Mouse (Mus musculus) ovary, postnatal 14 days (tissue): ENCODE results near the gene Trim47.

Source experiments
- DNase-seq: peaks from one replicate; pipeline ENCODE4 v3.0.0; 2022; ENCODE audit warnings: low spot score

Gene Trim47

DNA sequence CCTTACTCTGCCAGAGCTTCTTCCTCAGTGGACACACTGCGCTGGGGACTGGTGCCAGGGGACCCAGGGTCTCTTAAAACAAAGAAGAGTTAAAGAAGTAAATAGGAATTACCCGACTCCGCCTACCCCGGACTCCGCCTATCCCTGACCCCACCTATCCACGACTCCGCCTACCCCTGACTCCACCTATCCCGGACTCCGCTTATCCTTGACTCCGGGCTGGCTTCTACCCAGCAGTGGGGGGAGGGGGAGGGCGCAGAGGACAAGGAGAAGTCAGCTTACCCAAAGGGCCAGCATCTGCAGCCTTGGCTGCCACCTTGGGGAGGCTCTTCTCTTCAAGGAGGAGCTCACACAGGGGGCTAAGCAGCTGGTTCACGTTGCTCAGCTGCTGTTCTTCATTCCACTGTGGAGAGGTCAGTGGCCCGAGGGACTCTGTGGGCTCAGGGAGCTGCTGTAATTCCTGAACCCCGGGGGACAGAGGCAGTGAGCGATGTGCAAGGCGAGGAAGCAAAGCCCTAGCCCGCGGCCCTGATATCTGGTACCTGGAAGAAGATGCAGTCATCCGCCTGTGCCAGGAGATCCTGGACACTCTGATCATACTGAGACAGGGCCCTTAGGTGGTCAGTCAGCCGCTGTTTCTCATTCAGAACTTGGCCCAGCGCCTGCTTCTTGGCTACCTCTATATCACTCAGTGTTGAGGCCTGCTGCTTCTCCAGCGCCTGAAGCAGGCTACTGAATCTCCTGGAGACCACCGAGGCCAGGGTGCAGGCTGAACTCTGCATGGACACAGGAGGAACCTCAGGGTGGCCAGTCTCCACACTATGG is at the start of gene Trim47:
TSS of gene Trim47 (minus strand) at position 55 of the 825 bp plus-strand sequence.
- DNase-seq: peak; percentile 85

DNA sequence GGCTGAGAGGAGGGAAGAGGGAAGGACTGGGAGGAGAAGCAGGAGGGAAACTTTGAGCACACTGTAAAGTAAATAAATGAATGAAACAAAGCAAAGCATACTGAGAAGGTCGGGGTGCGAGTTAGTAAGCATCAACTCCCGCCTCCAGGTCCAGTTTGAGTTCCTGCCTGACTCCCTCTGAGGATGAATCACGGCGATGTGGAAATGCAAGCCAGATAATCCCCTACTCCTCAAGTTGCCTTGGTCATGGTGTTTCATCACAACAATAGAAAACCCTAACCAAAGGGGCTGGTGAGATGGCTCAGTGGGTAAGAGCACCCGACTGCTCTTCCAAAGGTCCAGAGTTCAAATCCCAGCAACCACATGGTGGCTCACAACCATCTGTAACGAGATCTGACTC is 49.0 kb upstream of the Trim47 start:
- DNase-seq: no peak

DNA sequence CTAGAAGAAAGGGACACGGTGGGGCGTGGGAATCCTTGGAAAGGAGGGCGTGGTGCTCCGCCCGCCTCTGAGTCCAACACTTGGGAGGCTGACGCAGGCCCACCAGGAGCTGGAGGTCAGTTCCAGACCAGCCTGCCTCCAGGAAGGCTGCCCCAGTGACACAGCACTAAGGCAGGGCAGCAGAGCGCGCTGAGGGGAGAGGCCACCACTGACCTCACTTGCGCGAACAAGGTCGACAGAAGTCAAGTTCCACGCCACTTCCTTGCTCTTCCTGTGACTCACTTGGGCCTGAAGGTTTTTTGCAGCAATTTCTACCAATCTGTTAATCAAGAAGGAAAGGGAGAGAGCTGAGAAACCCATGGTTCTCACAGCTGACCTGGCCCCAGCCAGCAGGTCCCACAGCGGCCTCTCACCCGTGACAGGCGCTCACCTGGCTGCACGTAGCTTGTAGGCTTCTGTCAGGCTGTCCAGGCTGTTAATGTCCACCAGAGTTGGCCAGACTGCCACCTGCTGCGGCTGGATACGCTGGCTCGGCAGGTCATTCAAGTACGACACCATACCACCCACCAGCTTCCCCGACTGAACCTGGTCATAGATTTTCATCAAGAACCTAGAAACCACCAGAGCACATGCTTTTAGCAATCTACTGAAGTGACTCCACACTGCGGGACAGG is 47.9 kb upstream of the Trim47 start:
- no peak for DNase-seq

DNA sequence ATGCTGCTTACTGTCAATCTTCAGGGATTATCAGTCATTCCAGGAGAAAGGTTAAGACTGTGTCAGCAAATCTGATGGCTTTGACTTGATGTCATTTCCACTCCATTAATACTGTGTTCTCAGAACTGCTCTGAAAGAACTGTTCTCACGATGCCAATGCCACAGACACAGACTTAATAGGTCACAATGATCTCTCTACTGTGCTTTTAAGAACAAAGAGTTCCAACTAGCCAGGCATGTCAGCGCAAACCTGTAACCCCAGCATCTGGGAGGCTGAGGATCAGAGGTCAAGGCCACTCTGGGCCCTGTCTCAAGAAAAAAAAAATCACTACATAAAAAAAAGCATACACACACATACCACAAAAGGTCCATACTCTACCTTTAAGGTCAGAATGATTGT is 44.9 kb upstream of the Trim47 start:
- DNase-seq: no peak

DNA sequence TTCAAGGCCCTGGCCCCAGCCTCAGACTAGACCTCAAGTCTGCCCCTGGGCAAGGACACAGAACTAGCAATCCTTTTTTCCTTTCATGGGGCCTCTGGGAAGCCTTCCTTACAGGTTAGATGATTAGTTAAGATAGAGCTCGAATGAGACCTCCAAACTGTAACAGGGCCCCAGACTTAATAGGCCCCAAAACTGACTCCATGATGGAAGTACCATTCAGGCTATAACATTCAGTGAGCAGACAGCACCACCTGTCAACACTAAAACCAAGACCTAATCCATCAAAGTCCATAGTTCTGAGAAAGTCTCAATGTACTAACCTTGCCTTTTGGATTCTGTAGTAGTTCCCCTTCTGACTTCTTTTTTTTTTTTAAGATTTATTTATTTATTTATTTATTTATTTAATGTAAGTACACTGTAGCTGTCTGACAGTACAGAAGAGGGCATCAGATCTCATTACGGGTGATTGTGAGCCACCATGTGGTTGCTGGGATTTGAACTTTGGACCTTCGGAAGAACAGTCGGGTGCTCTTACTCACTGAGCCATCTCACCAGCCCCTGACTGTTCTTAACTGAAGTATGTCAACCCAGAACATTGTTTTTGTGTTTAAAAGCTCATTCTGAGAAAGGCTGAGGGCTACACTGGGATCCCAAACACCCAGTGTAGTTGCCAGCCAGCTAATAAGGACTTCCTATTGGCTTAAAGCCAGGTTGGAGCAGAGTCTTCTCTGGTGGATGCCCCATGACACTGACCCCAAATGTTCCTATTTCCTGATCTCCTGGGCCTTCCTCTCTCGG is 43.2 kb upstream of the Trim47 start:
- DNase-seq: no peak

DNA sequence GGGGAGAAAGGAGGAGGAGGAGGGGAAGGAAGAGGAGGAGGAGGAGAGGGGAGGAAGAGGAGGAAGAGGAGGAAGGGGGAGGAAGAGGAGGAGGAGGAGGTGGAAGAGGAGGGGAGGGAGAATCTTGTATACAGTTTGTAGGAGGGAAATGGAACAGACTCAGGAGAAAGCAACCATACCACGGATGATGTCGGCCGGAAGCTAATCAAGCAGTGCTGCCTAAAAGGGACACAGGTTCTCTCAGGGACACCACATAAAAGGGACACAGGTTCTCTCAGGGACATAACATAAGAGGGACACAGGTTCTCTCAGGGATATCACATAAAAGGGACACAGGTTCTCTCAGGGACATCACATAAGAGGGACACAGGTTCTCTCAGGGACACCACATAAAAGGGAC is 42.2 kb upstream of the Trim47 start:
- no peak for DNase-seq

DNA sequence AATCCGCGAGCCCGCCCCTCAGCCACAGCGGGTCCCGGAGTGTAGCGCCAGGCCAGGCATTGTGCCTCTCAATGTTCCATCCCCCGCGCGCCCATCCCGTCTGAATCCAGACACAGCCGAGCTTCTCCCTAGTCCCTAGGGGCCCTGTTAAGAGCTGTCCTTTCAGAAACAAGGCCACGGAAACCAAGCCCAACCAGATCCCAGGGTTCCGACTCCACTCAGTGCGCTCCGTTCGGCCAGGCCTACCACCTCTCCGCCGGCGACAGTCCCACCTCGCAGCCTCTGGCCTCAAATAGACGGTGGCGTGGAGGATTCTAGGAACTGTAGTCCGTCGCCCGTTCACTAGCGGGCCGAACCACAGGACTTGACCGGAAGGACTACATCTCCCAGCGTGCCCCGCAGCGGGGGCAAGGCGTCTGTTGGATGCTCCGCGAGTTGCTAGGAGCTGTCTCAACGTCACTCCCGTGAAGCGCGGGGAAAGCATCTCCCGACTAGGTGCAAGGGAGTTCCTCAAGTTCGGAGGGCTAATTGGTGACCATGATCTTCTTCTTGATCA is 41.0 kb upstream of the Trim47 start, which contains the start of gene Fbf1:
TSS of gene Fbf1 (minus strand) at position 283 of the 556 bp plus-strand sequence.
- DNase-seq: peak; percentile 91

DNA sequence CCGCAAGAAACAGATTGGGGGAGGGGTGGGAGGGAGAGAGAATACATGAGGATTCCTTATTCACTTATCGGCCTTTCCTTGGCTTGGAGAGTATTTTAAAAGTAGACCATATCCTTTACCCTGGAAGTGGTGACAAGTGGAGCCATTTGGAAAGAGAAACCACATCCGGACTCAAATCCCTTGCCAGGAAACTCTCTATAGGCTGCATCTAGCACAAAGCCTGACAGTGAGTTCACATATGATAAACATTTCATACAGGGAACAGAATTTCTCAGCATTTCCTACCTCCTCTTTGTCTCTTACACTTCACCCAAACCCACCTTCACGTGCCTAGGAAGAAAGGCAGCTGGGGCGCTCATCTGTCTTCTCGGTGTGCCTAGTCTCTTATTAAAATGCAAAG is 40.2 kb upstream of the Trim47 start:
- DNase-seq: no peak

DNA sequence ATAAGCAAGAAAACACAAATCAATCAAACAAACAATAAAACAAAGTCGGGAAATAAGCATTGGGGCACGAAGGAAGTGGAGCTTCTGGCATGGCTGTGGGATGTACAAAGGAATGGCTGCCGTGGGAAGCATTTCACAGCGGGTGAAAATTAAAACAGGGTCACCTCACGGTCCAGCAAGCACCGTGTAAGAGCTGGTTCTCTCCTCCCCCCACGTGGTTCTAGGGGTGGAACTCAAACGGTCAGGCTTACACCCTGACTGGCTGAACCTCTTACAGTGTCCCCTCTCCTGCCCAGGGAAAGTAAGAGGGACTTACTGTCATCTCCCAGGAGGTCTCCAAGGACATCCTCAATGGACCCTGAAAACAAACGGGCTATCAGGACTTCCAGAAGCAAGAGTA is 36.0 kb upstream of the Trim47 start:
- no peak for DNase-seq

DNA sequence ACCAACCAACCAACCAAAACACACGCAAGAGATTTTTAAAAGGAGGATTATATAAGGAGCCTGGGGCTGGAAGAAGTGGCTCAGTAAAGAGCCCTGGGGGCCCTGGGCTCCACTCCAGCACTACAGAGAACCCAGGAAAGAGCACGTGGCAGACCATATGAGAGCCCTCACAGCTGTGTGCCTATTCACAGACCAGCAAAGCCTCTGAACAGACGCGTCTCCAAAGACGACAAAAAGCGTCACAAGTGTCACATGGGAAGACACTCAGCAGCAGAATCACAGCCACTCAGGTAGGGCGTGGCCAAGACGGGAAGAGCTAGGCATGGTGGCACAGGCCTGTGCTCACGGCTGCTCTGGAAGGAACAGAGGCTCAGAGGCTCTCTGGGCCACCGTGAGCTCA is 35.1 kb upstream of the Trim47 start:
- DNase-seq: no peak

DNA sequence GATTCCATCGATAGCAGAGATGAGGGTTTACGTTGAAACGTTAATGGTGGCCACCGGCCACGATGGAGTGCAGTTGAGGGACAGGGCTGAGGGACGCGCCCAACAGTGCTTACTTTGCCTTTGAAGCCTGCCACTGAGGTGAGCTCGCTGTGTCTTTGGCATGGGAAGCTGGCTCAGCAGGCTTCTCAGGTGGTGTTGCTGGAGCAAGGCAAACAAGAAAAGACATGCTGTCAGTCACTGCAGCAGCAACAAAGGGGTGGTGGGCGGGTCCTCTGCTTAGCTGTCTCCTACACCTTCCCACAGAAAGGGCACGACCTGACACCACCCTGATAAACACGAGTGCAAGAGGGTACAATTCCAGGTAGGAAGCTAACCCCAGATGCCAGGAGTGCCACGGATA is 34.3 kb upstream of the Trim47 start:
- no peak for DNase-seq

DNA sequence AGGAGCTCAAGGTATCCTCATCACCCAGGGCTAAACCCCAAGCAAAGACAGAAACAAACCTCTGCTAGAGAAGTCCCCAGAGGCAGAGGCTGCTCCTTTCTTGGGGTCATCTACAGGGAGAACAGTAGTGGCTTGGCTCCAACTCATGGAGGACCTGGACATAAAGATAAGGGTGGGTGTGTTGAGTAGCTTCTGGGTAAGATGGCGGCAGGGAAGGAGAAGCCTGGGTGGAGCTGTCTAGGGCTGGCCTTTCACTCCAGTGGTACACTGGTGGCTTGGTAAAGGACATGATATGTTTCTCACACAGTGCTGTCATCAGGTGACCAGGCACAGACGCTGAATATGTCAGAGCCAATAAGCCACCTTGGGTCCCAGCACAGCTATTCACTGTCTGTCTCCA is 23.9 kb upstream of the Trim47 start:
- no peak for DNase-seq

DNA sequence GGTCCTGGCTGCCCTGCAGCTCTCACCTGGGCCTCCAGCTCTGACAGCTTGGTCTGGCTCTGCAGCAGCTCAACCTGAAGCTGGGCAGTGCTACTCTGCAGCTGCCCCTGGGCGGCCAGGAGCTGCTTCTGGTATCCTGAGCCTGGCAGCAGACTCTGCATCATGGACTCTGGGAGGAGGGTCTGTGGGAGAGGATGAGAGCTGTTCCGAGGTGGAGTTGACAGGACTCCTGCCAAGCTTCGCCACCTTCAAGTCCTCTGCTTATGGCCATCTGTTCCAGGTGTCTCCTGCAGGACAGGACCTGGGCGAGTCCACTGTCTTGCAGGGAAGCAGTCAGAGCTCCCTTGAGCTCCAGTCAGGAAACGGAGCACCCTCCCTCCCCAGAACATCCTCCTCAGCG is 22.3 kb upstream of the Trim47 start:
- no peak for DNase-seq

DNA sequence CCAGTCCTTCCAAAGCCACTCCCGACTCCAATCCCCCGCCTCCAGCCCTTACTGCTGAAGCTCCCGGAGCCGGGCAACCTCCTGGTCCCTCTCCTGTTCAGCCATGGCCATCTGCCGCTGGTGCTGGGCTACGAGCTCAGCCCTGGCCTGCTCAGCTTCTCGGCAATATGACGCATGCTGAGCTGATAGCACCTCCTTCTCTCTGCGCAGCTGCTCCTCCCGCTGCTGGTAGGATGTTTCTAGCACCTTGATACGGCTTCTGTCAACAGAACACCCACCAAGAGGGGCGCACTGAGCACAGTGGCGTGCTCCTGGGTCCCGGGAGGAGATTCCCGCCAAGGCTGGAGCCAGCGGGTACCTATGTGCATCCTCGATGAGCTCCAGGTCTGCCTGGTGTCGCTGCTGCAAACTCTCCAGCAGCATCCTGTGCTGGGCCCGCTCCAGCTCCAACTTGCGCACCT is 21.8 kb upstream of the Trim47 start:
- no peak for DNase-seq

DNA sequence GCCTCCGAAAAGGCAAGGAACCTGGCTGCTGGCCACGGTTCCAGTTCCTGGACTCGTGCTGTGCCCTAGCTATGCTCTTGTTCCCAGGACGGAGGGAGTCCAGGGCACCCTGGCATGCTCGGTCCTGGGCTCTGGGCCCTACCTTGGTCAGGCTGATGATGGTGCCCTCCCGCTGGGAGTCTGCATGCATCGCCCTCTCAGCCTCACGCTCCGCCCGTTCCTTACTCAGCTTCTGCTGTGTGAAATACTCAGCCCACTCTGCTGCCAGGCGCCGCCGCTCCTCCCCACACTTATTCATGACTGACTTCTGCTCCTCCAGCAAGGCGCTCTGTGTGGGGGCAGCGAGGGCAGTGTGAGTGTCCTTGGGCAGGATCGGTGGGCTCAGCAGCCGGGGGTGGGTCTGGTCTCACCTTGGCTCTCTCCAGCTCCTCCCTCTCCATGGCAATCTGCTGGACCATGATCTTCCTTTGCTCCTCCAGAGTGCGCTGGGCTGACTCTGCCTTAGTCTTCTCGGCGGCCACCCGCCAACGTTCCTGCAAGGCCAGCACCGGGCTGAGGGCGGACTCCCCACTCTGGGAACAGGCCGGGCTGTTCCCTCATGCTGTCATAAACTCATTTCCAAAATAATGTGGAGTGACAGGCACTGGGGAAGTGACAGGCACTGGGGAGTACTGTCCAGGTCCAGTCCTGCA is 19.4 kb upstream of the Trim47 start:
- no peak for DNase-seq

DNA sequence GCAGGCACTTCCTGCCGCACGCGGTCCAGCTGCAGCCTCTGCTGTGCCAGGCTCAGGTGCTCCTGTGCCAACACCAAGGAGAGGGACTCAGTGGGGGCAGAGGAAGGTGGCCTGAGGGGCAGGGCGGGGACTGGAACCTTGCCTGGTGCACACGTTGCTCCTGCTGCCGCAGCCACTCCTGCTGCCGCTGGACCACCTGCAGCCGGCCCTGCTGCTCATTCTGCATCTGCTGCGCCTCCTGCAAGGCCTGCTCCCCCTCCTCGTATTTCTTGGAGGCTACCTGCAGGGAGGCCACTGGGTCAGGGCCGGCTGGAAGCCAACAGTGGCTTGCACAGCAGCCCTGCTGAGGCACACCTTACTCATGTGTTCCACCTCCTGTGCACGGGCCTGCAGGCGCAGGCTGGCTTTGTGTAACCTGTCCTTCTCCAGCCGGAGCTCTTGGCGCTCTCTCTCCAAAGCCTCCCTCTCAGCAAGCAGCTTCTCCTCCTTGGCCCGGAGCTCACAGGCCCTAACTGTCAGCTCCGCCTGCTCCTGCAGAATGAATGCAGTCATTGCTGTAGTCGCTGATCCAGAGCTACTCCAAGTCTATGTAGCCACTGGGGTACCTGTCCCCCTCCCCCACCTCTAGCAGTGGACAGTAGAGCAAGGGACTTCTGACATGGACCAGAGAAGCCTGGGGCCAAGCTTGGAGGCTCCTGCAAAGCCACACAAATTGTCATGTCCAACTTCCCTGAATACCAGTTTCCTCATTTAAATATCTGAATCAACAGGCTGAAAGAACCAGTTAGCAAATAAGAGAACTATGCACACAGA is 18.7 kb upstream of the Trim47 start:
- no peak for DNase-seq

DNA sequence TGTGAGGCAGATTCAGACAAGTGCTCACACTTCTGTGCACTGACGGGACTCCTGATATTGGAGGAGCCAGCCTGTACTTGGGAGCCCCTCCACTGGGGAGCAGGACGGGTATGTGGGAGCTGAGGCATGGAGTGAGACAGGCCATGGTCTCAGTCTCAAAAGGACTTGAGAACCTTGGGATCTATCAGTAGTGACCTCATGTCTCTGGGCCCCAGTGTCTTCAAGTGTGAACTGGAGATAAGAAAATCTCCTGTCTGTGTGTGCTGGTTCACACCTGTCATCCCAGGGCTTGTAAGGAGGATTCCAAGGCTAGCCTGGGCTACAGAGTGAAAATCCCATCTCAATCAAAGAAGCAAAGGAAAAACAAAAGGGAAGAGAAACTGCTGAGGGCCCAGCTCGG is 16.5 kb upstream of the Trim47 start:
- DNase-seq: no peak

DNA sequence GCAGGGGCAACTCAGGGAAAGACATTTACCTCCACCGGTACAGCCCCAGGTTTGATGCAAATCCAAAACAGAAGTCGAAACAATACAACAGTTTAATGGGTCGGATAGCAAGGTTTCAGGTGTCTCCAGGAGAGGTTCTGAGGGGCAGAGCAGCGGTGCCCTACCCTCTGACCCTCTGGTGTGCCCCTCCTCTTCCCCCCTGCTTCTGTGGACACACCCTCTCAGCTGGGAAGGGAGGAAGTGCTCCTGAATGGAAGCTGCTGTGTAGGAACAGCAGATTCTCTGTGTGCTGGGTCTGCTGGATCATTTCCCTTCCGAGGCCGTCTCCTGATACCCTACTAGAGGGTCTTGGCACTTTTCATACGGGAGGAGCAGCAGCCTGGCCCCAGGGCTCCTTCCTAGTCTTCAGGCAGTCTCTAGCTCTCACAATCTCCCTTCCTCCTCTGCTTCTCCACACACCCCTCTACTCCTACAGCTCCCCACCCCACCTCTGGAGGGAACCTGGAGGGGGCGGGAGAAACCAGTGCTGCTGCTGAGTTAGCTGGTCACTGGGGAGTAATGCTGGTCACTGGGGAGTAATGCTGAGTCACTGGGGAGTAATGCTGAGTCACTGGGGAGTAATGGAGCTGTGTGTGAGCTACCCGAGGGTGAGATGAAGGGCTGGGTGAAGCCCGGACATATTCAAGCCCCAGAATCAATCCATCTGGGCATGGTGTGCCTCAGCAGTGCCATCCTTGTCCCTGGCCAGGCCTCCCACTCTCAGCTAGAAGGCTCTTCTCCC is 15.4 kb upstream of the Trim47 start:
- DNase-seq: no peak

DNA sequence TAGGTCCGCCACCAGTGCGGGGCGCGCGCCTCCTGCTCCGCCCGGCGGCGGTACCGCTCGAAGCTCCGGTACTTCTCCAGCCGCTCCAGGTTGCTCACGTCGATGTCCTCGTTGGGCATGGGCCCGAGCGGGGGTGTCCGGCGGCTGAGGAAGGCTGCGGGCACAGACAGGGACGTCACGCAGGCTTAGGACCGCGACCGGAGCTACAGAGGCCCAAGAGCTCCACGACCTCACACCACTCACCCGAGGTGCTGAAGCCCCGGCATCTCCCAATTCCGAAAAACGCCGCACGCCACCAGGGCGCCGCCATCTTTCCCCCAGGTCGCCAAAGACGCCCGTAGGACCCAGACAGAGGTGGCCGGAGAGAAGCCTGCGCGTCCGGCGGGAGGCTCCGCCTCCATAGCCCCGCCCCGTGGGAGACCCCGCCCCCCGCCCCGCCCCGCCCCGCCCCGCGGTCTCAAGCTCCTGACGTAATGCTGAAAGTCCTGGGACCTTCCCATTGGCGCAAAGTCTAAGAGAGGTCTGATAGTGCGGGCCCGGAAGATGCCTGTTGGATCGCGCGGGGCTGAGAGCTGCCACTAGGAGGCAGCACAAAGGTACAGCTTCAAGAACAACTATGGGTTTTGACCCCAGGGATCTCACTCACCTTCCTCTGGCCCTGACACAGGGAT is 11.6 kb upstream of the Trim47 start, which contains the start of gene Mrpl38:
TSS of gene Mrpl38 (minus strand) at position 401 of the 671 bp plus-strand sequence.
- DNase-seq: peak; percentile 80
